Mouse (Mus musculus): ENCODE measurements around the gene Dusp14. TPM values are rescaled to one million over a fixed set of nuclear protein-coding genes. Genes with fewer than 3 reads are reported as not detected.

Dusp14 gene
- polyA plus RNA-seq, 1 experiment from 2014 or later = 11.8 TPM

DNA sequence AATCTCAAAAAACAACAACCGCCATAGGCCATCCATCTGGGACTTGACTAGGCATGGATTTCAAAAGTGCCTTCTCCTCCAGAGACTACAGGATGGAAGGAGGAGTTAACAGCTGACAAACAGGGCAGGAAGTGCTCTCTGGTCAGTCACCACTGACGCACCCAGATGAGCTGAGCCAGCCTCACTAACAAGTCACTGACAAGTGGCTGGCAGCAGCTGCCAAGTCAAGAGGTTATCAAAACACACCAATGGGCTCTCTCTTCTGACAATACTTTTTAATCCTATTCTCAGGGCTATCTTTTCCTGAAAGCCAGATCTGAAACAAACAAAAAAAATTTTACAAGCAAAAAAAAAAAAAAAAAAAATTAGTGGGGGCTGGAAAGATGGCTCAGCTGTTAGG, 6.3 kb downstream of the Dusp14 start:
- no peak for ATAC-seq (ENCODE audit: low FRiP score)
- WGBS = 62% methylated on average over 2 of the region's 2 CpGs

DNA sequence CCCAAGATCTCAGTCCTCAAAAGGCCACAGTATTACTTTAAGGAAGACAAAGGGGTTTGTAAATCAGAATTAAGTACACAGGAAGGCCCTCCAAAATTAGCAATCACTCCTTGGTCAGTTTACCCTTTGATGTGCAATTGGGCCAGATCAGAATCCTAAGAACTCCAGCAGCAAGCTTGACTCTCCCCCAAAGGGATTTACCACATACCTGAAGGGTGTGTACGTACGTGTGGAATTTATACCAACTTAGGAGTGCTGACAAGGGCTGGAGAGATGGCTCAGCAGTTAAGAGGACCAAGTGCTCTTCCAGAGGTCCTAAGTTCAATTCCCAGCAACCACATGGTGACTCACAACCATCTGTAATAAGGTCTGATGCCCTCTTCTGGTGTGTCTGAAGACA, 7.2 kb downstream of the Dusp14 start:
- H3K36me3 ChIP-seq = no peaks in the 10 kb centered on the region
- no peak overlapping the region for H3K4me3 ChIP-seq
- no peak overlapping the region for H3K9ac ChIP-seq
- H3K4me1 ChIP-seq = peaks cover 6% of the 10 kb centered on the region
- WGBS = 73% methylated on average over 2 of the region's 2 CpGs
- H3K9me3 ChIP-seq (replicated peaks) = no peaks in the 10 kb centered on the region
- ATAC-seq (ENCODE audit: low FRiP score) = no peak
- no peak overlapping the region for H3K27ac ChIP-seq
- no peak overlapping the region for H3K4me2 ChIP-seq (replicated peaks)
- H3K27me3 ChIP-seq = peaks cover 12% of the 10 kb centered on the region

More for the DNA sequence above, 6.3 kb downstream of the Dusp14 start:
- Histone ChIP-seq H3K4me1 (peaks cover 14% of the 10 kb centered on the region), H3K36me3 (no peaks in the 10 kb centered on the region), H3K9me3 (replicated peaks) (no peaks in the 10 kb centered on the region), H3K4me2 (replicated peaks) (no peak overlapping the region), H3K4me3 (no peak overlapping the region), H3K27ac (no peak overlapping the region), H3K9ac (no peak overlapping the region), H3K27me3 (peaks cover 21% of the 10 kb centered on the region)

- H3K36me3 ChIP-seq = no peaks in the 10 kb centered on the region
- H3K4me3 ChIP-seq = no peak overlapping the region
- 0 out of 2 replicates have a peak, but pooled peaks cover 3% of the 10 kb centered on the region for H3K9me3 ChIP-seq (replicated peaks)
- no peak overlapping the region for H3K27ac ChIP-seq
- no peak for ATAC-seq (ENCODE audit: low FRiP score)
- 90% methylated on average over 6 of the region's 6 CpGs for WGBS
- no peaks in the 10 kb centered on the region for H3K4me1 ChIP-seq
- peaks cover 3% of the 10 kb centered on the region for H3K27me3 ChIP-seq
- H3K9ac ChIP-seq = no peak overlapping the region
- H3K4me2 ChIP-seq (replicated peaks) = no peak overlapping the region
Measured at GRCm38 (mm10) chr11:84060635-84061034, 8.4 kb downstream of the Dusp14 start.

- no peaks in the 10 kb centered on the region for H3K27me3 ChIP-seq
- no peak overlapping the region for H3K4me2 ChIP-seq (replicated peaks)
- ATAC-seq (ENCODE audit: low FRiP score) = no peak
- no peaks in the 10 kb centered on the region for H3K36me3 ChIP-seq
- 0 out of 2 replicates have a peak, but pooled peaks cover 6% of the 10 kb centered on the region for H3K9me3 ChIP-seq (replicated peaks)
- 90% methylated on average over 2 of the region's 2 CpGs for WGBS
- no peak overlapping the region for H3K9ac ChIP-seq
- H3K4me3 ChIP-seq = no peak overlapping the region
- no peak overlapping the region for H3K27ac ChIP-seq
- no peaks in the 10 kb centered on the region for H3K4me1 ChIP-seq
Measured at GRCm38 (mm10) chr11:84059784-84060183, 9.3 kb downstream of the Dusp14 start.

- no peak overlapping the region for H3K4me3 ChIP-seq
- H3K9ac ChIP-seq = no peak overlapping the region
- 0 out of 2 replicates have a peak, but pooled peaks cover 6% of the 10 kb centered on the region for H3K9me3 ChIP-seq (replicated peaks)
- no peak overlapping the region for H3K4me2 ChIP-seq (replicated peaks)
- WGBS = 87% methylated on average over 2 of the region's 2 CpGs
- no peak for ATAC-seq (ENCODE audit: low FRiP score)
- no peaks in the 10 kb centered on the region for H3K36me3 ChIP-seq
- H3K27me3 ChIP-seq = no peaks in the 10 kb centered on the region
- peaks cover 11% of the 10 kb centered on the region for H3K4me1 ChIP-seq
- no peak overlapping the region for H3K27ac ChIP-seq
Measured at GRCm38 (mm10) chr11:84057418-84057817, 11.6 kb downstream of the Dusp14 start.

- H3K4me1 ChIP-seq = peaks cover 12% of the 10 kb centered on the region
- peak overlapping the region; percentile 50 for H3K27ac ChIP-seq
- no peak overlapping the region for H3K4me2 ChIP-seq (replicated peaks)
- ATAC-seq (ENCODE audit: low FRiP score) = peak; percentile 74; the same call in 1 of the 2 replicates
- no peaks in the 10 kb centered on the region for H3K36me3 ChIP-seq
- 54% methylated on average over 10 of the region's 10 CpGs for WGBS
- no peaks in the 10 kb centered on the region for H3K27me3 ChIP-seq
- H3K4me3 ChIP-seq = no peak overlapping the region
- H3K9ac ChIP-seq = no peak overlapping the region
- 0 out of 2 replicates have a peak, but pooled peaks cover 6% of the 10 kb centered on the region for H3K9me3 ChIP-seq (replicated peaks)
Measured at GRCm38 (mm10) chr11:84053524-84054163, 15.4 kb downstream of the Dusp14 start.

- H3K4me1 ChIP-seq = peaks cover 17% of the 10 kb centered on the region
- 87% methylated on average over 7 of the region's 7 CpGs for WGBS
- H3K36me3 ChIP-seq = no peaks in the 10 kb centered on the region
- no peak for ATAC-seq (ENCODE audit: low FRiP score)
- no peak overlapping the region for H3K27ac ChIP-seq
- H3K27me3 ChIP-seq = no peaks in the 10 kb centered on the region
- no peak overlapping the region for H3K9ac ChIP-seq
- no peak overlapping the region for H3K4me3 ChIP-seq
- H3K4me2 ChIP-seq (replicated peaks) = no peak overlapping the region
- H3K9me3 ChIP-seq (replicated peaks) = 0 out of 2 replicates have a peak, but pooled peaks cover 6% of the 10 kb centered on the region
Measured at GRCm38 (mm10) chr11:84053055-84053454, 16.0 kb downstream of the Dusp14 start.

DNA sequence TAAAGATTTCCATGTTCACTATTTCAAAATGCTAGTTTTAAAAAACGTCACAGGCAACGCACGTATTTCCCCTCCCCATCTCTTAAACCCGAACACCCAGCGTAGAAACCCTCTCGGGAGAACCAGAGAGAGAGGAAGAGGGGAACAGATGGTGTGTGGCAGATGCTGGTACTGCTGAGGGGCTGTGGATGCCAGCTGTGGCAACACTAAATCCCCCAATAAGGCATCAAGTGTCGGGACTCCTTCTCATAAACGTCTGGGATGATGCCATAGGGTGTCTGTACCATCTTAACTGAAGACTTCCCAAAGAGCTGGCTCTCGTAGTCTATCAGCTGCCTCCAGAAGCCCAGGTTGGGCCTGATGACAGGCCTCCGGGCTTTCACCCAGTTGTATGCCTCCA, 20.6 kb downstream of the Dusp14 start:
- no peak for ATAC-seq (ENCODE audit: low FRiP score)
- peaks cover 28% of the 10 kb centered on the region for H3K4me1 ChIP-seq
- H3K36me3 ChIP-seq = no peaks in the 10 kb centered on the region
- H3K4me2 ChIP-seq (replicated peaks) = no peak overlapping the region
- 69% methylated on average over 10 of the region's 10 CpGs for WGBS
- H3K4me3 ChIP-seq = no peak overlapping the region
- no peak overlapping the region for H3K27ac ChIP-seq
- no peaks in the 10 kb centered on the region for H3K9me3 ChIP-seq (replicated peaks)
- no peak overlapping the region for H3K9ac ChIP-seq
- H3K27me3 ChIP-seq = 0 out of 2 replicates have a peak, but pooled peaks cover 7% of the 10 kb centered on the region

DNA sequence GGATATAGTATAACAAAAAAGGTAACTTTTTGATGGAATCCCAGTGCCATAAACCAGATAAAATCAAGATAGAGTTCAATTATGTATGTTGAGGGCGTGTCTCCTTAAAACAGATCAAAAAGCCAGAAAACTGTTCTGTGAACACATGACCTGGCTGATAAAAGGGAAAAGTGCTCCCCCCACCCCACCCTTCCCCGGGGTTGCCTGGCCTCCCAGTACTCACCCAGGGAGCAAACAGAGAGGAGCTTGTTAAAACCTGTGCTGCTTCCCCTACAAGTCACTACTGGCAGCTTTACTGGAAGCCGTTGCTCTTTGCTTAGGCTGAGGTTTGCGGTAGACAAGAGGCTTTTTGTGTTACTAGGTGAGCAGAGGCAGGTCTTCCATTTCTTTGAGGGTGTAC, 21.8 kb downstream of the Dusp14 start:
- H3K36me3 ChIP-seq = no peaks in the 10 kb centered on the region
- H3K27ac ChIP-seq = no peak overlapping the region
- H3K9ac ChIP-seq = no peak overlapping the region
- WGBS = 64% methylated on average over 4 of the region's 4 CpGs
- no peaks in the 10 kb centered on the region for H3K9me3 ChIP-seq (replicated peaks)
- no peak for ATAC-seq (ENCODE audit: low FRiP score)
- no peak overlapping the region for H3K4me3 ChIP-seq
- H3K4me2 ChIP-seq (replicated peaks) = no peak overlapping the region
- H3K4me1 ChIP-seq = peaks cover 37% of the 10 kb centered on the region
- H3K27me3 ChIP-seq = 0 out of 2 replicates have a peak, but pooled peaks cover 7% of the 10 kb centered on the region

GRCm38 (mm10) chr11:84044988-84045387, 24.1 kb downstream of the Dusp14 start:
- no peak overlapping the region for H3K9ac ChIP-seq
- H3K27ac ChIP-seq = no peak overlapping the region
- no peak overlapping the region for H3K4me3 ChIP-seq
- H3K4me2 ChIP-seq (replicated peaks) = no peak overlapping the region
- no peak for ATAC-seq (ENCODE audit: low FRiP score)
- no peaks in the 10 kb centered on the region for H3K9me3 ChIP-seq (replicated peaks)
- peaks cover 41% of the 10 kb centered on the region for H3K4me1 ChIP-seq
- 0 out of 2 replicates have a peak, but pooled peaks cover 7% of the 10 kb centered on the region for H3K27me3 ChIP-seq
- WGBS = 38% methylated on average over 1 of the region's 1 CpGs
- peaks cover 11% of the 10 kb centered on the region for H3K36me3 ChIP-seq

- Histone ChIP-seq H3K4me2 (replicated peaks) (peak overlapping the region; percentile 19; the same call in 1 of the 2 replicates), H3K36me3 (peaks cover 21% of the 10 kb centered on the region), H3K9ac (no peak overlapping the region), H3K27ac (peak overlapping the region; percentile 89), H3K9me3 (replicated peaks) (no peaks in the 10 kb centered on the region), H3K4me3 (no peak overlapping the region), H3K27me3 (0 out of 2 replicates have a peak, but pooled peaks cover 7% of the 10 kb centered on the region), H3K4me1 (peaks cover 35% of the 10 kb centered on the region)
- ATAC-seq (ENCODE audit: low FRiP score) = peak; percentile 91
- 28% methylated on average over 14 of the region's 14 CpGs for WGBS
Measured at GRCm38 (mm10) chr11:84042808-84043762, 26.0 kb downstream of the Dusp14 start.

DNA sequence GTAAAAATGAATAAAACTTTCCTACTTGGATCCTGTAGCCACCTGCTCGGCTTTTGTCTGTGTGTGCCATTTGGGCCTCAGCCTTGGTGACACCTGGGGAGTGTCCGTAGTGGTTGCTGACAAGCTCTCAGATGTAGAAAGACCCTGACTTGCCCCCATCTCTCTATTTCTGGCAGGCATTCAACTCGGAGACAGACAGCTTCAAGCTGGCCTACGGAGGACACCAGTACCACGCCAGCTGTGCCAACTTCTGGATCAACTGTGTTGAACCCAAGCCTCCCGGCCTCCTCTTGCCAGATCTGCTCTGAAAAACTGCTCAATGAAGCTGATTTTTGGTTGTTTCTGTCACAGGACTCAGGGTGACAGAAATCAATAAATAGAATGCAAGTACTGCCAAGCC, 28.4 kb downstream of the Dusp14 start:
- H3K36me3 ChIP-seq = peaks cover 31% of the 10 kb centered on the region
- H3K9ac ChIP-seq = no peak overlapping the region
- H3K27me3 ChIP-seq = no peaks in the 10 kb centered on the region
- H3K27ac ChIP-seq = no peak overlapping the region
- 78% methylated on average over 6 of the region's 6 CpGs for WGBS
- H3K4me2 ChIP-seq (replicated peaks) = no peak overlapping the region
- peaks cover 30% of the 10 kb centered on the region for H3K4me1 ChIP-seq
- no peaks in the 10 kb centered on the region for H3K9me3 ChIP-seq (replicated peaks)
- no peak for ATAC-seq (ENCODE audit: low FRiP score)
- H3K4me3 ChIP-seq = no peak overlapping the region

Measured in hindbrain, embryonic 12.5 days (tissue).